Mouse (Mus musculus): ENCODE results near the gene Shpk.

GRCm38 (mm10) chr11:73236731-73237130, 37.5 kb downstream of the Shpk start:
- no peak for TF ChIP-seq FLI1 (IDR thresholded peaks at IDR 0.05; ENCODE audit: low read length)
- TF ChIP-seq GATA1 (IDR thresholded peaks at IDR 0.05; ENCODE audit: borderline replicate concordance, low read length) = no peak

Measured in megakaryocyte, embryonic 14.5 days (primary cell).